Mouse (Mus musculus) mouse embryonic stem cell (cell line): ENCODE data around the gene Eral1.

Experiments used
- in situ Hi-C, 2 experiments: fragments of 300-500 bp; cut with MboI; formaldehyde crosslinking; loops; 1 replicate in 1 of 2; 3 replicates in 1 of 2; pipeline ENCODE4 v1.14.3; 2019 to 2020; ENCODE audit warnings: low sequenced_read_pairs in 2 of 2, low pct_unique_long_range_greater_than_20kb in 1 of 2, mixed read lengths in 1 of 2; ENCODE audit not compliant: unreplicated experiment in 1 of 2

Eral1 gene

DNA sequence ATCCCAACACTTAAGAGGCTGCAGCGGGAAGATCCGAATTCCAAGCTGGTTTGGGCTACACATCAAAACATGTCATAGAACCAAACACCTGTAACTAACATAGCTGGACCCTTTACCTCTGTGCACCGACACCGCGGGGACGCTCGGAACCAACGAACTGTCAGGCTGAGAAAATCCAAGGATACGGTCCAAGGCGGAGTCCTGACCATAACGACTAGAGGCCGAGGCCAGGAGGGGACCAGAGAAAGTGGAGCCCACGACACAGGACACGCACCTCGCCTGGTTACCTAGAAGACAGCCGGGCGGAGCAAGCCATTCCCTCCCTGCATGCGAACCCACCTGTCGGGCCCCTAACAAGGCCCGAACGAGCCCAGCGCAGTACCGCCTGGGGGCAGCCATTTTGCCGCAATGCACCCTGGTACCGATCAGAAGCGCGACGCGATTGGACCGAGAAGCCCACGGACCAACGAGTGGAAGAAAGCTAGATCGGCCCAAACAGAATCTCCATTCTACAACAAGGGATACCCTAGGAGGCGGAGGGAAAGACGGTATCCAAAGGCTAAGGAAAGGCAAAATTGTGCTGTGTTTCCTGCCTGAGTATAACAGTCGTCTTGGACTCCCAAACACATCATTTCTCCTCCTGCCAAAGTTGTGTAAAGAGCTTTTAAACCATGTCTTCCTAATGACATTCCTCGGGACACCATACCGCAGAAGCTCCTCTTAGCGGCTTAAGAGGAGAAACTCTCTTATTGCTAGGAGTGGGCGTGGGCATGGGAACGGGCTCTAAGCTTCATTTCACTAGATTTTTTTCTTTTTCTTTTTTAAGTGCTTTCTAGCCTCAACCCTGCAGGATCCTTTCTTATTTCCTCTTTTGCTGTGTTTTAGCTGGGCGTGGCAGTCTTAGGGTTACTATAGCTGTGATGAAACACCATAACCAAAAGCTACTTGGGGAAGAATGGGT, at the start of gene Eral1:
Gene Eral1 (minus strand): TSS at position 423 of the 961 bp plus-strand sequence.
- in situ Hi-C loops, result no loop called here

DNA sequence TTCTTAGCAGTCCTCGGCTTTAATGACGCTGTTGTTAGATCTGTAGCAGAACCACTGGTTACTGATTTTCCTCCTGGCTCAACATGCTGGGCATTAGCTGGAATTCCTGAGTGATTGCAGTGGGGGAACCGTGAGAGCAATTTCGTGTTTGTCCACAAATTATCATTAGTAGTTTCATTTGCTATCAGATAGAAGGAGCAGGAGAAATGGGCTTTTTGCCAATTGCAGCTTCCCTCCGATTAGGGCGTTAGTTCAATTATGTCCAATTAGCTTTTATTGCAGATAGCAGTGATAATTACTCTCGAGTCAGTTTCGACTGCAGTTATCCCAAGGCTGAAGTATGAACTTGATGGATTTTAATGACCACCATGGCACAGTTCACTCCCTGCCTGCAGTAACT, 49.3 kb upstream of the Eral1 start:
- in situ Hi-C loops, result no loop called here

DNA sequence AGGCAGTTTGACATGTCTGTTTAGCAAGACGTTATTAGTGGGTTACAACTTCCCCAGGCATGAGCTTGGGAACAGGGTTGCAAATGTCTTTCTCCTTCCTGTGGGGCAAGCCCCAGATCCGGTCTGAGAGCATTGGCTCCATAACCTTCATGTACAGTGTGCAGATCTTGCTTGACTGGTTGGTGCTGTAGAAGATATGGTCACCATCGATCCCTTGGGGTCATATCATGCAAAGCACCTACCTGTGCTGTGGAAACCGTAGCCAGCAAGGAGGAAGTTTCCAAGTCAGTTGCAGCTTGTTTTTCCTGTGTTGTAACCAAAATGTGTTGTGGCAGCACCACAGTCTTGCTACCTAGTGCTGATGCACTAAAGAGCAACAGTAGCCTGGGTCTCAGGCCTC, 46.6 kb upstream of the Eral1 start:
- in situ Hi-C loops, result no loop called here

DNA sequence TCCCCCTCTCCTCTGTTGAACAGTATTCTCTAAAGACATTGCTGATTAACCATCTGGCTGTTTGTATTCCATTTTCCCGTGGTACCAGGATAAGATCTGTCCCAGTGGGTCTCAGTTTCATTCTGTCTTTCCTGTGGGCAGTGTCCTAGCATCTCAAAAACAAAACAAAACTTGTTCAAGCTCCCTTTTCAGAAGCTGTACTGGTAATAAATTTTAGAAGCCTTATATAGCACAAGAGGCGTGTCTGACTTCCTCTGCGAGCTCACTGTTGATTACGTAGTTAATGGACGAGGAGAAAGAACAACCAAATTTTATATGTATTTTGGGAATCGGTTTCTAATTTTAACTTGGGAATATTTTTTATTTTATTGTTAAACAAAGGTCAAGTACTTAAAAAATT, 45.5 kb upstream of the Eral1 start:
- in situ Hi-C loops, result no loop called here

DNA sequence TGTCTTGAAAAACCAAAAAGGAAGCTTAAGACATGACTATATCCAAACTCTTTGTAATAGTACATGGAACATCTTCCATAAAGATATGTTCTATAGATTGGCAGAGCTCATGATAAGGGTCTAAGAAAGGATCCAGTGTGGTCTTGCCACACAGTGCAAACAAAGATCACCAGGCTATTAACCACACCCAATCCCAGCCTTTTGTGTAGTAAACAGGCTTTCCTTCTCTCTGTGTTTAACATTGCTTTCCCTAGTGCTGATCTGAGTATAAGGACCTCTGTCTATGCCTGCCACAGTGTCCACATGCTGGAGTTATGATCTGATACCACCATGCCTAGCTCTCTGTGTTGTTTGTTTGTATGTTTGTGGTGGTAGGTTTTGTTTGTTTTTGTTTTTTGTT, 43.6 kb upstream of the Eral1 start:
- in situ Hi-C loops, result no loop called here

DNA sequence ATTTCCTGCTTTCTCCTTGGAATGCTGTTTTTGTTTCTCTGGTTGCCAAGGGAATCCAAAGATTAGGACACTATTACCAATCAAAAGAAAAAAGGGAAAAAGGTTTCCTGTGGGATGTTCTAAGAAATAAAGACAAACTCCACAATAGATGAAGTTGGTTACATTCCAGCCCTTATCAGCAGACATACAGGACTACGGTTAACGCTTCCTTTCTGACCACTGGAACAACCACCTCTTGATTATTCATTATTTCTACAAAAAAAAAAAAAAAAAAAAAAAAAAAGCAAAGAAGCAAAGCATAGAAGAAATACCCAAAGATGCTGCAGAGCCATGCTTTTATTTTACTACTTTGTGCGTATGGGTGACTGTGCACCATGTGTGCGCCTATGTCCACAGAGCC, 42.6 kb upstream of the Eral1 start:
- in situ Hi-C loops, result no loop called here

DNA sequence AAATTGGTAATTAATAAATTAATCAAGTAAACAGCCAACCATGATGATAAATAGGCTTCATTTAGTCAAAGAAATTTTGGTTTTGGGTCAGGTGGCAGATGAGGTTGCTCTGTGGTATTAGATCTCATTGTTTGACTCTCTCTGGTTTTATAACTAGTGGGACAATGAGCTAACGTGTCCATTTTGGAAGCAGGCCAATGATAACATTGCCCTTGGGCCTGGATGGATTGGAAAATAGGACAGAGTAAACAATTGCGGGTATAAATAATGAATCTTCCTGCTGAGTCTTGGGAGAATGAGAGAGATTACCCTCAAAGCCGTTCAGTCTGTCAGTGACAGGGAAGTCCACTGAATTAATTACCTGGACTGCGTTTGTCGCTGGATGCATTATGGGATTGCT, 41.0 kb upstream of the Eral1 start:
- in situ Hi-C loops, result no loop called here

DNA sequence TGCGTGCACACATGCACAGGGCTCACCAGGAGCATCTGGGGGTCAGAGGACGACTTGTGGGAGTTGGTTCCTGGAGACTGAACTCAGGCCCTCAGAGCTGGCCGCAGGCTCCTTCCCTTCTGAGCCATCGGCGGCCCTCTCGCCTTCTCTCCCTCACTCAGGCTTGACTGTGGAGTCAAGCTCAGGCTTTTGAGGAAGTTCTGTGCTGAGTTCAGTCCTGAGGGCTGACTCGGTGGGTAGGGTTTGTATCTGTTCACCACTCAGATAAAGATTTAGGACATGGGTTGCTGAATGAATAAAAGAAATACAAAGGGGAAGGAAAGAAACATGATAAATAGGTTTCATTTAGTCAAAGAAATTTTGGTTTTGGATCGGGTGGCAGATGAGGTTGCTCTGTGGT, 39.7 kb upstream of the Eral1 start:
- in situ Hi-C loops, result no loop called here

DNA sequence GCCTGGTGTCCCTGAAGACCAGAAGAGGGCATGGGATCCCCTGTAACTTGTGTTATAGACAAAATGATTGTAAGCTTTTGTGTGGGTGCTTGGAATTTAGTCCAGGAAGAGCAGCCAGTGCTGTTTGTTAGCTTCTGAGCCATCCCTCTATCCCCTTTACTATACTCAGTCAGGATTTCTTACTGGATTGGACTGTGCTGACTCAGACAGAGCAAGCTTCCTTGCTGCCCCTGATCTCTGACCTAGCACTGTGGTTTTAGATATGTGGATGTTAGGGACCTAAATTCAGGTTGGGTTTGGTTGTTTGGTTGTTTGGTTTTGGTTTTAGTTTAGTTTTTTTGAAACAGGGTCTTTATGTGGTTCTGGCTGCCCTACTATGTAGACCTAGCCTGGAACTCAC, 38.3 kb upstream of the Eral1 start:
- in situ Hi-C loops, result no loop called here

DNA sequence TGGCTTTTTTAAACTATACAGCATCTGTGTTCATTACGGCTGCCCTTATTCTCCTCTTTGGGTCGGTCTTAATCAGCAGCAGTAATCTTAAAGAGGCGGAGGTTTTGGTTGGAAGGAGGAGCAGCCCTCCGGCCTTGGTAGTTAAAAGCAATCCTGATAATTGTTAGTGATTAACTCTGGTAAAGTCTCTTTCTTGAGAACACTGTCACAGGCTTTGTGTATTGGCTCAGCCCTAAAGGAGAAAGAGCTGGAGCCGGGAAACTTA, 35.9 kb upstream of the Eral1 start:
- in situ Hi-C loops, result no loop called here

DNA sequence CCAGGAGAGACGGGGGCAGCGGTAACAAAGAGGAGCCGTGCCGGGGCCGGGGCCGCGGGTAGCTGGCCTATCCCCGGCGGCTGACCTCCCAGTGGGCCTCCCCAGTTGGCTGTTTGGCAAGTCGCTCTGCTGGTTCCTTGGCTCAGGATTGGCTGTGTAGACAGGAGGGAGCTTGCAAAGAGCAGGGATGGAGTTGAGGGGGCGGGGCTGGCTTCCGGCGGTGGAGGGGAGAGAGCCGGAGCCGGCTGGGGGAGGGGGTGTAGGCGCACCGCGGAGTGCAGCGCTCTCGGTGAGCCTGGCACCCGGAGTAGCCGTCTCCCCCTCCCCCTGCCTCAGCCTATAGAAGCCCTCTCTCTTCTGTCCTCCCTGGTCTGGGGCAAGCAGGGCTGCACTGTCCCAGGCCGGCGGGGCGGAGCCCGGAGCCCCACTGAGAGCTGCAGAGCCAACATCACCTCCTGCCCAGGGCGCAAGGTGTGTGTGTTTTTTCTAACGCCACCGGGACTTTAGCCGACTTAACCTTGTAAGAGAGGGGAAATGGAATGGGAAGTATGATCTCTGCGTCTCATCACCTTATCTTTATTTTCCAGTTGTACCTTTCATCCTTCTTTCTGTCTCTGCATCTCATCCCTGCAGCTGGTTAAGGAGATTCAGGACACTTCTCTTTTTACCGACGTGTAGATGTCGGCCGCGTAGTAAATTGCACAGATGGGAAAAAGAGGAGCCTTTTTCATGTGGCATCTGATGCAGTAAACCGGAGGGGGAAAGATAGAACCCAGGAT, 35.4 kb upstream of the Eral1 start:
- in situ Hi-C loops, result no loop called here

DNA sequence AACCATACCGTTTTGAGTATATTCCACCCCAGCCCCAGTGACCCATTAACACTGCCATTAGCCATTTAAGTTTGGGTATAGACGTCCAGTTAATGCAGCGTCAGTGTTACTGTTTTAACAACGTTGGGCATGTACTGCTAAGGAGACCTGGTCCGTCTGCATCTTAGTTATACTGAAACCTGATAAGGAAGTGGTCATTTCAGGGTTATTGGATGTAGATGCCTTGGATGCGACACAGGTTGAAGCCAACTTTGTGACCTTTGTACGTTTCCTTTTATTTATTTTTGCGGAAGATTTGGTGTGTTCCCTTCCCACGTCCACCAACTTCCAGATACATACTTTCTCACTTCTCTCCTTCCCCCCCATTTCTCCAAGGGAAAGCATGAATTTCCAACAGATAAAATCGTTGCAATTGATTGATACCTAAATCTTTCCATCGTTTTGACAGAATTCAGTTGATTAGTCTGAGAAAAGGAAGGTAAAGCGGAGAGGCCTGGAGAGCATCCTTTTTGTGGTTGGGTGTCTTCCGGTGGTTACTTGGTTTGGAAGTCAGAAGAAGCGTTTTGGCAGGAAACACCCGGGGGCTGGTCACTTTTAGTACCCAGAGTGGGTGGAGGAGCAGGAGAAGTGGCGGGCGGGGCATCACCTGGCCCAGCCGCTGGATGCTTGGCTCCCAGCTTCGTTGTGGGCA, 34.6 kb upstream of the Eral1 start:
- in situ Hi-C loops, result no loop called here

DNA sequence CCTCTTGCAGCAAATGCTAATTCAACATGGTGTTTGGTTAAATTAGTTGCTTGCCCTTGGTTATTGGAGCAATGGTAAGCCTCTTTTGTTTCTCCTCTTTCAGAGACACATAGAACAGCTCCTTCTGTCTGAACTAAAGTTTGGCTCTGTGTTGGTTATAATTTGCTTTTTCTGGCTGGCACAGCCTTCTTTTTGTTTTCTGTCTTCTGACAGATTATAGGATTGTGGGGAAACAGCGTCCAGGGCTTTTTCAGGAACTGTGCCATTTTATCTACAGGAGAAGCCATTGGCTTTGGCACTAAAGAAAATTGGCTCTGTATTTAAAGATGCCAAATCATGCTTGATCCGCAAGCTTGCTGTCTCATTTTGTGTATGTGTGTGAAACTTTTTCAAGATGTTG, 33.4 kb upstream of the Eral1 start:
- in situ Hi-C loops, result no loop called here

DNA sequence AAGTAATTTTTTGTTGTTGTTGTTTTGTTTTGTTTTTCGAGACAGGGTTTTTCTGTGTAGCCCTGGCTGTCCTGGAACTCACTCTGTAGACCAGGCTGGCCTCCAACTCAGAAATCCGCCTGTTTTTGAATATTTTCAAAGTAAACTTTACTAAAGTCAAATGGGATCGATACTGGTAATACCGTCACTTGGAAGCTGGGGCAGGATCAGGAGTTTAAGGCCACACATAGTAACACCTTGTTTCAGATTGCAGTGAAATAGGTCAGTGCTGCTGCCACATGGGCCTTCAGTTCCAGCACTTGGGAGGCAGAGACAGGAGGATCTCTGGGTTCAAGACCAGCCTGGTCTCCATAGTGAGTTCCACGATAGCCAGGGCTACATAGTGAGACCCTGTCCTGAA, 24.3 kb upstream of the Eral1 start:
- in situ Hi-C loops, result no loop called here

DNA sequence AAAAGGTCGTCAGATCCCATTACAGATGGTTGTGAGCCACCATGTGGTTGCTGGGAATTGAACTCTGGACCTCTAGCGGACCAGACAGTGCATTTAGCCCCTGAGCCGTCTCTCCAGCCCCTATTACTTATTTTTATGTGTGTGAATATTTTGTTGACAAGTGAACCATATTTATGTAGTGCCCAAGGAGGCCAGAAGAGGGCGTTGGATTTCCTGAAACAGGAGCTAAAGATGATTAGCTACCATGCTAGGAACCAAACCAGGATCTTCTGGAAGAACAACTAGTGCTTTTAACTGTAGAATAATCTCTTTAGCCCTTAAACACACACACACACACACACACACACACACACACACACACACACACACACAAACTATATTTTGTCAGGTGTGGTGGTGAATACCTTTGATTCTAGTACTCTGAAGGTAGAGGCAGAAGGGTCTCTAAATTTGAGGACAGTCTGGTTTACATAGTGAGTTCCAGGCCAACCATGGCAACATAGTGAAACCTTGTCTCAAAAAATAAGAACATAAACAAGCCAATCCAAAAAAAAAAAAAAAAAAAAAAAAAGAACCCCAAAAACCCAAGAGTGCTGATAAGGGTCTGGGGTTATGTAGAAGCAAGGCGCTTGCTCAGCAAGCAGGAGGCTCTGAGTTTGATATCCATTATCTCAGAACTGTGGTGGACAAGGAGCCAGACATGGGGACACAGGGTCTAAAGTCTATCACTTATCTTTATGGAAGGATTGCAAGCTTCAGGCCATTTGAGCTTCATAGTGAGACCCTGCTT, 23.0 kb upstream of the Eral1 start:
- in situ Hi-C loops, result no loop called here

DNA sequence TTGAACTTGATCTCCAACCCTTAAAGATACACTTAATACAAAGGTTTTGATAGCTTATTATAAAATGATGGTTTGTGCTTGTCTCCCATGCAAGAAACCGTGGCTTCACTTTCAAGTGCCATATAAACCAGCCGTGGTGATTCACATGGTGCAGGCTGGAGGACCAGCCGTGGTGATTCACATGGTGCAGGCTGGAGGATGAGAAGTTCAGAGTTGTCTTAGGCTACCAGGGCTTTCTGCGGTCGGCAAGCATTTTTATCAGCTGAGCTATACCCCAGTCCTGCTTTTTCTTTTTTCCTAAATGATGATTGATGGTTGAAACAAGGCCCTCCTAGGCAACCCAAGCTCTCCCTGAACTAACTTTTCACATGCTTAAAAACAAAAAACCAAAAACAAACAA, 22.0 kb upstream of the Eral1 start:
- in situ Hi-C loops, result no loop called here

DNA sequence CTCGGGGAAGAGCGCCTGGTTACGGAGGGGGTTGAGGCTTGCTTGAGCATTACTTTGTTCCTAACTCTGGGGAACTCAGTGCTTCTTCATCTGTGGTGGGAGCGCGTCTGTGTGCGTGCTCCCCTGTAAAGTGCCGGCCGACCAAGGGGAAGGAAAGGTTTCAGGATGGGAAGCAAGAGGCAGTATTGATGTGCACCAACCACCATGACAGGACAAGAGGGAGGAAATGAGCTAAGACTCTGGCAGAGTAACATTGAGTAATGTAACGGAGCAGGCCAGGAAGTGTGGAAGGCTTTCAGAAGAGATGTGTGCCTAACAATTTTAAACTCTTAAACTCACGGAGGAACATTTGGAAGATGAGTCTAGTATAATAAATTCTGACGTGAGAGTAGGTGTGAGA, 20.6 kb upstream of the Eral1 start:
- in situ Hi-C loops, result no loop called here

DNA sequence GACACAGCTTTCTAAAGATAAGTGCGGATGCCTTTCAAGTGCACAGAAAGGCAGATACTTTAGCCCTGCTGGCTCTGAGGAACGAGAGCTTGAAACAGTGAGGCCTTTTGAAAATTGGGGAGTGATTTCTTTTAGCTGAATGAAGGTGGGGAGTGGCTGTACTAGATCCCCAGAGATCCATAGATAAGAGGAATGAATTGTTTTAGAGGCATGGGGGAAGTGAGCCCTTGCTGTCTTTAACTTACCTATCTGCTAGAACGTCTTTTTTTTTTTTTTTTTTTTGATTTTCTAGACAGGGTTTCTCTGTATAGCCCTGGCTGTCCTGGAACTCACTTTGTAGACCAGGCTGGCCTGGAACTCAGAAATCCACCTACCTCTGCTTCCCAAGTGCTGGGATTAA, 16.9 kb upstream of the Eral1 start:
- in situ Hi-C loops, result no loop called here

DNA sequence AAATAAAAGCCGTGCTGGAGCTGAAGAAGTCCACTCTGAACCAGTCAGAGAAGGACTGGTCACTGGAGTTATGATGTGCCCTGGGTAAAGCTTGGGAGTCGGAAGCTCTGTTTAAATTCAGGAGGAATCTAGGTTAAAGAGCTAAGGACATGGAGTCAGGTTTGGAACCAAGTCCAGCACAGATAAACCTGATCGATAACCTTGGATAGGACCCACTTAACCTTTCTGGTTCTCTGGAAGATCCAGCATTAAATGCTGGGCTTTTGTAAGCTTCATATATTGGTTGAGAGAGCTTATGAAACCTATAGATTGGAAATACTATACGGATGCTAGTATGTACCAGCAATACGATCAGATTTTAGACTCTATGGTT, 14.9 kb upstream of the Eral1 start:
- in situ Hi-C loops, result no loop called here
